Mouse (Mus musculus) hindbrain, embryonic 14.5 days (tissue): ENCODE measurements at regions not wholly inside any gene's neighbourhood (a gene's known extent, or its start where the extent isn't known, plus 50 kb on each side); places are given as distances from the start of the nearest gene placed in this dataset.

ENCODE experiments used
- ATAC-seq: fragments of 200-750 bp; cut with Nextera tagmentation; 2 replicates; pipeline ENCODE4 v1.8.0; 2017; ENCODE audit warnings: moderate number of reproducible peaks, mild to moderate bottlenecking, moderate TSS enrichment, moderate library complexity; ENCODE audit not compliant: low FRiP score
- DNase-seq: peaks from one replicate; pipeline ENCODE4 v3.0.0-alpha.2; 2015; ENCODE audit warnings: low spot score
- H3K27ac ChIP-seq: fragments of 300-500 bp; sonication (generic); 2 replicates; pipeline ENCODE4 v1.5.1; 2014; ENCODE audit warnings: mild to moderate bottlenecking, moderate library complexity
- H3K27me3 ChIP-seq: fragments of 300-500 bp; sonication (generic); 2 replicates; pipeline ENCODE4 v1.6.1; 2014; ENCODE audit warnings: mild to moderate bottlenecking, low read length, mixed read lengths; ENCODE audit not compliant: control insufficient read depth, insufficient read depth
- H3K36me3 ChIP-seq: fragments of 300-500 bp; sonication (generic); replicated peaks from 2 replicates; pipeline ENCODE4 v1.6.1; 2014; ENCODE audit not compliant: control insufficient read depth, insufficient read depth
- H3K4me1 ChIP-seq: fragments of 300-500 bp; sonication (generic); replicated peaks from 2 replicates; pipeline ENCODE4 v1.6.1; 2014; ENCODE audit warnings: antibody characterized with exemption, low read length, mixed read lengths; ENCODE audit not compliant: control insufficient read depth, insufficient read depth
- H3K4me2 ChIP-seq: fragments of 300-500 bp; sonication (generic); replicated peaks from 2 replicates; pipeline ENCODE4 v1.6.1; 2014; ENCODE audit warnings: mild to moderate bottlenecking, moderate library complexity
- H3K4me3 ChIP-seq: fragments of 300-500 bp; sonication (generic); replicated peaks from 2 replicates; pipeline ENCODE4 v1.5.1; 2014; ENCODE audit warnings: mild to moderate bottlenecking, low read length
- H3K9ac ChIP-seq: fragments of 300-500 bp; sonication (generic); 2 replicates; pipeline ENCODE4 v1.6.1; 2014
- H3K9me3 ChIP-seq: fragments of 300-500 bp; sonication (generic); 2 replicates; pipeline ENCODE4 v1.6.1; 2016; ENCODE audit warnings: low read length; ENCODE audit not compliant: control insufficient read depth
- WGBS: fragments of 180-500 bp; shearing (Covaris S2); extraction: QIAGEN DNeasy Blood & Tissue Kit; methylation state at CpG from one replicate; pipeline ENCODE4 v1.1.7; 2014; 5-methylcytosine and 5-hydroxymethylcytosine counted together

DNA sequence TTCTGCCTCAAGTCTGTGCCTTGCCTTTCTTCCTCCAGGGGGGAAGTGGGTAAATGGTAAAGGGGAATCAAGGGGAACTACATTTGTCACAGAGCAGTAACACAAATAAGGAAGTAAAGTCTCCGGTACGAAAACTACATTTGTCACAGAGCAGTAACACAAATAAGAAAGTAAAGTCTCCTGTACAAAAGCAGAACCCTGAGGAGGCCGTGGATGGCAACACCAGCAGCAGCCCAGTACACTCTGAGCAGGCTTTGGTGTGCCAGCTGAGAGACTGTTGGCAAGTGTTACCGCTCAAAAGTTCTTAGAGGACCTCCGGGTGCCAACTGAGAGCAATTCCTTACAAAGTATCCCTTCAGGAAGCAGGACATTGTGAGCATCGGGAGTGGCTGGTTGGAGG, 90.9 kb downstream of the Hes1 start:
- Histone ChIP-seq H3K27ac (no peak overlapping the region), H3K4me1 (peaks cover 12% of the 10 kb centered on the region), H3K9ac (no peak overlapping the region), H3K27me3 (peaks cover 24% of the 10 kb centered on the region), H3K36me3 (no peaks in the 10 kb centered on the region), H3K9me3 (no peaks in the 10 kb centered on the region), H3K4me2 (no peak overlapping the region), H3K4me3 (no peak overlapping the region)
- 17% methylated on average over 6 of the region's 6 CpGs for WGBS
- DNase-seq = no peak
- ATAC-seq = no peak

DNA sequence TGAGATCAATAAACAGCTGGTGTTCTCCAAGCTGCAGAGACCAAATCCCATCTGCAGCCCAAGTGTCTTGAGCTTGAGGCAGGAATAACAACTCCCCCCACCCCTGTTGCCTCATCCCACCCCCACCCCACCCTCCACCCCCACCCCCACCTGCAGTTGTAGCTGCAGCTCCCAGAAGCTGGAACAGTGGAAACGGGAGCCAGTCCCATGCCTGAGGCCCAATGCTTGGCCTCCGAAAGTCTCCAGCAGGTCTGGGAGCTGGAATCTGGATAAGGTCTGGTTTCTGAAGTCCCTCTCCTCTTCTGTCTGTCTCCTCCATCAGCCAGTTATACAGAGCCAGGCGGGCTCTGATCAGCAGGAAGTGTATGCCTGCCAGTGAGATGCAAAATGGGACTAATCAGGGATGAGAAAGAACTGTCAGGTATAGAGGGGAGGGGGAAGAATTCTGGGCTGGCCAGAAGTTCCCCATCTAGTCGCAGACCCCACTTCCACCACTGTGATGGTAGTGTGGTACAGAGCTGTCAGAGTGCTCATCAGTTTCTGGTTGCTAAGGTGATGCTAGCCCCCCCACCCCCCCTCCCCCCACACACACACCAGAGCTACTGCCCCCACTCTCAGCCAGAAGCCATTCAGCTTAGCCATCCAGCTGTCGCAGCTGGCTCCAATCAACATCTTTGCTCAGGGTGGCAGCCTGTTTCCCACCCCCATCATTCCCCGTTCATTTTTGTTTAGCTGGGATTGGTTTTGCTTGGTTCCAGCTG, 91.5 kb downstream of the Hes1 start:
- no peaks in the 10 kb centered on the region for H3K36me3 ChIP-seq
- H3K9ac ChIP-seq = no peak overlapping the region
- H3K9me3 ChIP-seq = no peaks in the 10 kb centered on the region
- peak; percentile 66 for ATAC-seq
- H3K4me1 ChIP-seq = peaks cover 15% of the 10 kb centered on the region
- WGBS = 11% methylated on average over 6 of the region's 6 CpGs
- H3K4me2 ChIP-seq = no peak overlapping the region
- H3K4me3 ChIP-seq = no peak overlapping the region
- no peak for DNase-seq
- no peak overlapping the region for H3K27ac ChIP-seq
- H3K27me3 ChIP-seq = peaks cover 21% of the 10 kb centered on the region; the same call in 1 of the 2 replicates

DNA sequence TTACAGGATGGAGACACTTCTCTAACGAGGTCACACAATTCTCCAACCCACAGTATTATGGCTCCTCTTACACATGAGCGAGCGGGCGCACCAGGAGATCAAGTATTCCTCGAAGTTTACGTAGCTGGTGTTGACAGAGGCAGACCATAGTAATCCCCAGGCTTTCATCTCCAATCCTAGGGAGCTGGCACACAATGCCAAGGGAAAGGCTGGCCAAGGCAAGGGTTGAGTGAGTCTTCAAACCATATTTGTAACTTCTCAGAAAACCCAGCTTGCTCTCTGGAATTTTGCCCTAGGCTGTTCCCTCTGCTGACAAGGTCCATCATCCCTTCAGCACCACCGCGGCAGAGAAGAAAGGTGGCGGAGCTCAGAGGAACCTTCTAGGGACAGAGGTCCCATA, 94.0 kb downstream of the Hes1 start:
- 91% methylated on average over 9 of the region's 9 CpGs for whole genome bisulfite sequencing
- Histone ChIP-seq H3K4me3 (no peak overlapping the region), H3K4me2 (no peak overlapping the region), H3K36me3 (no peaks in the 10 kb centered on the region), H3K27me3 (peaks cover 13% of the 10 kb centered on the region; the same call in 1 of the 2 replicates), H3K9ac (no peak overlapping the region), H3K9me3 (no peaks in the 10 kb centered on the region), H3K27ac (no peak overlapping the region), H3K4me1 (peaks cover 15% of the 10 kb centered on the region)
- ATAC-seq = no peak
- DNase-seq = no peak

DNA sequence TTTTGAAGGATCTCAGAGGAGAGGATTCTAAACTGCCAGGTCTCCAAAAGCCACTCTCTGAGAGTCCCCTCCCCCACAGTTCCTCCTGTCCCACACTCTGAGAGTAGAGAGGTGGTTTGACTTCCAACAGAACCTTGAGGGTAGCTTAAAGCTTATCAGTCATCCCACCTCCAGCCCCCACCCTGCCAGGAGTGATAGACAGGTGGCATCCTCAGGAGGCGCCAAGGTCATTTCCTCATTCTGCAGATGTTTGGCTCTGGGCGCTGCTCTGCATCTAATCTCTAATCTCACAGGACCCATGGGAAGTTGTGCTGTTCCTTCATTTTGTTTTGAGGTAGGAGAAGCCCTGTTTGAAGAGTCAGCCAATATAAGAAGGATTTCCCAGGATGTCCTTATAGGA, 96.2 kb downstream of the Hes1 start:
- Histone ChIP-seq H3K36me3 (no peaks in the 10 kb centered on the region), H3K4me1 (peaks cover 11% of the 10 kb centered on the region), H3K9me3 (no peaks in the 10 kb centered on the region), H3K27ac (no peak overlapping the region), H3K4me2 (no peak overlapping the region), H3K4me3 (no peak overlapping the region), H3K9ac (no peak overlapping the region), H3K27me3 (no peaks in the 10 kb centered on the region; the same call in 1 of the 2 replicates)
- DNase-seq (no peak), ATAC-seq (no peak)
- 65% methylated on average over 2 of the region's 2 CpGs for WGBS

DNA sequence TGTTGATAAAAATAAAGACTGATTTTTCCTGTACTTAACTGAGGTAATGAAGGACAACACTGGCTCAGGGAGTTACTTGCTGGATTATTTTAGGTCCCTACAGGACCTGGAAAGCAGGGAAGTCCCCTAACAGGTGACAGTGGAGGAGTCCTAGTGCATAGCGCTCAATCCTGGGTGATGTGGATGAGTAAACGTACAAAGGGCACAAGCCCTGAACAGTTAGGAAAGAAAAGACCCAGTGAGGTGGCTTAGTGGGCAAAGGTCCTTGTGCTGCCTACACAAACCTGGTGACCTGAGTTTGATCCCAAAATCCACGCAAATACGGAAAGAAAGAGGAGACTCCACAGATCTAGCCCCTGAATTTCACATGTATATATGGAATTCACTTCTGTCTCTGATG, 99.1 kb downstream of the Hes1 start:
- no peaks in the 10 kb centered on the region for H3K9me3 ChIP-seq

DNA sequence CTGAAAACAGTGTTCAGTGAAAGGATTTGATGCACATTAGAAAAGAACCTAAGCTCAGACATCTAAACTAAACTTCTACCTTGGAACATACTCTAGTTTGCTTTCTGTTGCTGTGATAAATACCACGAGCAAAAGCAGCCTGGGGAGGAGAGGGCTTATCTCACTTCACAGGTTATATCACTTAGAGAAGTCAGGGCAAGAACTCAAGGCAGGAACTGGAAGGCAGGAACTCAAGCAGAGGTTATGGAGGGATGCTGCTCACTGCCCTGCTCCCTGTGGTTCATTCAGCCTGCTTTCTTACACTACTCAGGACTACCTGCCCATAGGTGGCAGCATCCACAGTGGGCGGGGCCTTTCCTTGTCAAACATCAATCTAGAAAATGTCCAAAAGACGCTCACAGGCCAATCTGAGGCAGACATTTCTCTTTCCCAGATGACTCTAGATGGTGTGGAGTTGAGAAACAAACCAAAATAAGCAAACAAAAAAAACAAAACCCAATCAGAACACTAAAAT, 101.5 kb downstream of the Hes1 start:
- 83% methylated on average over 3 of the region's 3 CpGs for WGBS
- H3K36me3 ChIP-seq = no peaks in the 10 kb centered on the region
- no peaks in the 10 kb centered on the region for H3K9me3 ChIP-seq
- no peak for ATAC-seq
- H3K27ac ChIP-seq = no peak overlapping the region
- H3K27me3 ChIP-seq = no peaks in the 10 kb centered on the region; the same call in none of the 2 replicates
- no peaks in the 10 kb centered on the region for H3K4me1 ChIP-seq
- H3K4me2 ChIP-seq = no peak overlapping the region
- no peak for DNase-seq
- no peak overlapping the region for H3K9ac ChIP-seq
- H3K4me3 ChIP-seq = no peak overlapping the region

More for the DNA sequence above, 99.1 kb downstream of the Hes1 start:
- Histone ChIP-seq H3K4me2 (no peak overlapping the region), H3K27ac (no peak overlapping the region), H3K9ac (no peak overlapping the region), H3K4me3 (no peak overlapping the region), H3K27me3 (no peaks in the 10 kb centered on the region; the same call in 1 of the 2 replicates), H3K36me3 (no peaks in the 10 kb centered on the region), H3K4me1 (peaks cover 3% of the 10 kb centered on the region; the same call in 1 of the 2 replicates)
- 84% methylated on average over 4 of the region's 4 CpGs for WGBS
- no peak for DNase-seq
- ATAC-seq = no peak

DNA sequence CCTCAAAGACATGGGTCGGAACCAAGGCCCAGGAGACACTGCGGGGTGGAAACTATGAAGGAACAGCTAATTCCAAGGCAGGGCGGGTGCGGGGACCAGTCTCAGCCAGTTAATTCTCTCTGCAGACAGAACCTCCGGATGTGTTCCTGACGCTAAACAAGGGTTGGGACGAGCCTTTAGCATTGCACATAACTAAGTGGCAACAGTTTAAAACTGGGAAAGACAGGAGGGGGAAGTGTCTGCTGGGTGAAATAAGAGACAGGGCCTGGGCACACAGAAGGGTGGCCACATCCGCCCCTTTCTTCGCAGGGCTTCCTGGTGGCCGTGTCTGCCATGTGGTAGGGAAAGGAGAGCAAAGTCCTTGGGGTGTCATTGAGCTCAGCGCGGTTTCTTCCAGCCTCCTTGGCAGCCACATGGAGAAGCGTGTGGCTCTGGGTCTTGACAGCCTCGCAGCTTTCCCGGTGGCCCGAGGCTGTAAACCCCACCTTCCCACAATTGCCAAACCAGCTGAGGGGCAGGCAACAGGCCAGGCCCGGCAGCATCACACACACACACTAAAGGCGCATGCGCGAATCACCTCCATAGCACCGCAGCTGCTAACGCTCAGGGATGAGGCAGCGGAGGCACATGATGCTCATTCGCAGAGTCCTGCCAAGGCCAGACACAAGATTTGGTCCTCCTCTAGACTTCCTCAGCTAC, 95.8 kb downstream of the Cpn2 start:
- no peak overlapping the region for H3K9ac ChIP-seq
- no peak overlapping the region for H3K4me3 ChIP-seq
- no peaks in the 10 kb centered on the region for H3K36me3 ChIP-seq
- H3K4me1 ChIP-seq = peaks cover 8% of the 10 kb centered on the region; the same call in 1 of the 2 replicates
- ATAC-seq = 0 out of 2 replicates have a peak, but pooled peaks have one; percentile 49
- no peak overlapping the region for H3K4me2 ChIP-seq
- no peaks in the 10 kb centered on the region; the same call in 1 of the 2 replicates for H3K27me3 ChIP-seq
- no peaks in the 10 kb centered on the region for H3K9me3 ChIP-seq
- DNase-seq = peak; percentile 49
- H3K27ac ChIP-seq = no peak overlapping the region
- WGBS = 76% methylated on average over 24 of the region's 24 CpGs

DNA sequence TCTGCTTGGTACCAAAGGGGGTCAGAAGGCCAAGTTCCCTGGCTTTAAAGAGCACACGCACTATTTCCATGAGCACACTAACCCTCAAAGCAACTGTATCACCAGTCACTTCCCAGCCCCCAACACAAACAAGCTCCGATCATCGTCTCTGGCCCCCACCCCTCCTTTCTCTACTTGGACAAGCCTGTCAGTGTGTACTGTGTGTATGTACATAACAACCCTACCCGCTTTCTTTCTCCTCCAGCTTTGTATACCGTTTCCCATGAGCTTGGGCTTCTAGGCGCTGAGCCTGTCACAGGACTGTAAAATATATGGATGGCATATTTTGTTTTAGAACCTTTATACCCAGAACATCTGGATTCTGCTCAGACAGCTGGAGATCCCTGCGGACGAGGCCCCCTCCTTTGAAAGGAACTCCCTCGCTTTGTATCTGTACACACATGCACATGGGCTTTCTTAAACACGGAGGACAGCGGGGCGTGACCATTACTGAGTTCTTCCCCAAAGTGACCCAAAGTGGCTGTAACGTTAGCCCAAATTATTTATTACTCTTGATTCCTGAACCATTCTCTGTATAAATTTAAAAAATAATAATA, 95.1 kb downstream of the Cpn2 start:
- Histone ChIP-seq H3K4me1 (peaks cover 8% of the 10 kb centered on the region; the same call in 1 of the 2 replicates), H3K4me2 (no peak overlapping the region), H3K9me3 (no peaks in the 10 kb centered on the region), H3K4me3 (no peak overlapping the region), H3K36me3 (no peaks in the 10 kb centered on the region), H3K9ac (no peak overlapping the region), H3K27me3 (no peaks in the 10 kb centered on the region; the same call in 1 of the 2 replicates), H3K27ac (no peak overlapping the region)
- 66% methylated on average over 13 of the region's 13 CpGs for WGBS
- ATAC-seq (peak; percentile 42; the same call in 1 of the 2 replicates), DNase-seq (no peak)

DNA sequence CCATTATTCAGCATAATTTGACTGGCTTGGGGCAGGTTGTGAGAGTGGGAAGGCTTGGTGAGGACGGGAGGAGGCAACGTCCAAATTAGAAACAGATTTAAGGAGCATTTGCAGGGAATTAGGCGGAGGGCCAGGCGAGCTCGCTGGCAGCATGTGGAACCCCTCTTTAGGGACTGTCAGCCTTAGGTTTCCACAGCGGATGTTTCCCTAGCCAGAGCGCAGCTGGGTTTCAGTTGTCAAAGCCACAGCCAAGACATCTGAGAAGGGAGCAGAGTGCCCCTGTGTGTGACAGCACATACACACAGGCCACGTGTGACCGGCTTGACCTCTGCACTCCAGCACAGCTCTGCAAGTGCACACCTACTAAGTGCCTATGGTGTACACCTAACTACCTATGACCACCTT, 94.5 kb downstream of the Cpn2 start:
- H3K9ac ChIP-seq = no peak overlapping the region
- ATAC-seq = peak; percentile 21; the same call in 1 of the 2 replicates
- 34% methylated on average over 9 of the region's 9 CpGs for WGBS
- peaks cover 8% of the 10 kb centered on the region; the same call in 1 of the 2 replicates for H3K4me1 ChIP-seq
- no peaks in the 10 kb centered on the region for H3K36me3 ChIP-seq
- H3K27ac ChIP-seq = no peak overlapping the region
- H3K9me3 ChIP-seq = no peaks in the 10 kb centered on the region
- peak; percentile 51 for DNase-seq
- peaks cover under 1% of the 10 kb centered on the region; the same call in 1 of the 2 replicates for H3K27me3 ChIP-seq
- H3K4me2 ChIP-seq = no peak overlapping the region
- H3K4me3 ChIP-seq = no peak overlapping the region
